Mouse (Mus musculus): ENCODE results near the gene Snd1.

DNA sequence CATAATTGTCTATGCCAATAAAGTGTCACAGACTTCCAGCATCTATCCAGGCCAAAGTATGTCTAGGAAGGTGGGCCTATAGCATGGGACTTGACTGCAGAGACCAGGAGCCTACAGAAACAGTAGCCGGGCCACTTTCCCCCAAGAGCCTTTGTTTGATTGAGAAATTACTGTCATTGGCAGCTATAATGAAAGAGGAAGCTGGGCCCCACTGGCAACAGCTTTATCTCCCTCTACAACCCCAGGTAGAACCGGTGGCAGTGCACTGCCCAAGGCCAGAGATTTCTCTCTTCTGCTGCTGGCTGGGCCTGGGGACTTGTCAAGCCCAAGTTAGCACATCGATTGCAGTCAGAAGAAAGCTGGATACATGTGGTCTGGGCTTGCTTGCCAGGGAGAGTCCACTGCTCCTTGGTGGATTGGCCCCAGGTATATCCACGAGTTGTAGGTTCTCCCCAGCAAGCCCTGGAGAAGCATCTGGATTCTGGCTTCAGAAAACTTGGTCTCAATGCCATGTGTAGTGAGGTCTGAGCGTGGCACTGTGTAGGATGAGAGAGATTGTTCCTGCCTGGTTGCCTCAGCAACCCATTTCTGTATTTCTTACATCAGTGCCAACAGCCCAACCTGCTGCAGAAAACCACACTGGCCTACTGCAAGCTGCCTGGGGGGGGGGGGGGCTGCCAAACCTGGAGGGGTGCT lies 396.9 kb downstream of the Snd1 start:
- TF ChIP-seq CTCF (conservative IDR thresholded peaks at IDR 0.05 in 1 of 2, IDR thresholded peaks at IDR 0.05 in 1 of 2; ENCODE audit: low read depth in 2 of 2, low read length in 2 of 2), result no peak
- TF ChIP-seq GABPA (IDR thresholded peaks at IDR 0.05; ENCODE audit: insufficient replicate concordance, low read depth, low read length), result no peak
- no peak for TF ChIP-seq HCFC1 (IDR thresholded peaks at IDR 0.05; ENCODE audit: low read depth, low read length)
- no peak for TF ChIP-seq NELFE (IDR thresholded peaks at IDR 0.05; ENCODE audit: low read depth, low read length)
- no peak for TF ChIP-seq MAX (IDR thresholded peaks at IDR 0.05; ENCODE audit: low read length)
- no peak for TF ChIP-seq KAT2A (IDR thresholded peaks at IDR 0.05; ENCODE audit: insufficient replicate concordance, low read length)
- TF ChIP-seq ETS1 (conservative IDR thresholded peaks at IDR 0.05; ENCODE audit: low read depth, low read length), result no peak
- TF ChIP-seq RCOR1 (conservative IDR thresholded peaks at IDR 0.05; ENCODE audit: low read depth, low read length), result no peak
- TF ChIP-seq ZNF384 (IDR thresholded peaks at IDR 0.05; ENCODE audit: low read depth, low read length), result no peak
- no peak for TF ChIP-seq POLR2A (IDR thresholded peaks at IDR 0.05; ENCODE audit: low read depth, low read length)
- no peak for TF ChIP-seq EP300 (IDR thresholded peaks at IDR 0.05; ENCODE audit: low read length)
- no peak for TF ChIP-seq NRF1 (IDR thresholded peaks at IDR 0.05; ENCODE audit: low read depth, low read length)
- no peak for TF ChIP-seq ZKSCAN1 (IDR thresholded peaks at IDR 0.05; ENCODE audit: borderline replicate concordance, low read depth, low read length)
